Mouse (Mus musculus): Measurements from ENCODE around the gene Cflar.
"Not testable (repeated sequence)": the region's sequence is repeated elsewhere in the genome, so short reads cannot be mapped to it uniquely, and the experiment has no call there.

- not testable (repeated sequence) for TF ChIP-seq POLR2A (IDR thresholded peaks at IDR 0.05; ENCODE audit: borderline replicate concordance, insufficient read depth, low read length); CTCF (IDR thresholded peaks at IDR 0.05; ENCODE audit: borderline replicate concordance, insufficient read depth, low read depth, low read length)
Observed at GRCm38 (mm10) chr1:58766446-58766845, 55.1 kb downstream of the Cflar start.

Measured in cerebellum, adult 2 months (tissue).